Mouse (Mus musculus) activated CD4-positive, CD25-positive, alpha-beta regulatory T cell (primary cell): ENCODE measurements around the gene Alg3. TPM values are rescaled to one million over a fixed set of nuclear protein-coding genes. Genes with fewer than 3 reads are reported as not detected.

Experiments used
- polyA plus RNA-seq, 2 experiments: library from polyadenylated mRNA; unstranded; fragments of 100-300 nt; shearing (Covaris generic); gene quantifications; one replicate each; pipeline ENCODE4 v1.2.1; 2017

Alg3 gene
- polyA plus RNA-seq: 10 to 100 TPM; 36.7 to 37.5 TPM

GRCm38 (mm10) chr16:20611357-20612227 lies at the start of gene Alg3, which contains the start of the genes Eef1akmt4 and Gm49333:
TSS of gene Alg3 (minus strand) at chr16:20611735.
TSS of gene Eef1akmt4 (plus strand) at chr16:20611593.
TSS of gene Gm49333 (plus strand) at chr16:20611610.

GRCm38 (mm10) chr16:20651076-20651946 lies 39.8 kb upstream of the Alg3 start, which contains the start of gene Psmd2:
TSS of gene Psmd2 (plus strand) at chr16:20651652.

GRCm38 (mm10) chr16:20629731-20630634 lies 18.4 kb upstream of the Alg3 start, which contains the start of gene Ece2:
TSS of gene Ece2 (plus strand) at chr16:20629828.

GRCm38 (mm10) chr16:20621191-20621990 lies 9.9 kb upstream of the Alg3 start, which contains the start of gene Camk2n2:
TSS of gene Camk2n2 (minus strand) at chr16:20621287.

GRCm38 (mm10) chr16:20589366-20589938 lies 22.1 kb downstream of the Alg3 start, which contains the start of gene Vwa5b2:
TSS of gene Vwa5b2 (plus strand) at chr16:20589471.

Other genes starting within 250 kb of the Alg3 start
- 10 to 100 TPM; 16.2 to 19.3 TPM for gene Abcc5, start 185.3 kb downstream of the Alg3 start, polyA plus RNA-seq
- gene Eif2b5, start 112.9 kb downstream of the Alg3 start, polyA plus RNA-seq: 10 to 100 TPM; 73.2 to 74.0 TPM
- gene Dvl3, start 94.8 kb downstream of the Alg3 start, polyA plus RNA-seq: 10 to 100 TPM; 20.9 to 22.7 TPM
- 100 to 1,000 TPM; 411 to 418 TPM for gene Ap2m1, start 76.3 kb downstream of the Alg3 start, polyA plus RNA-seq
- gene Abcf3, start 63.2 kb downstream of the Alg3 start, polyA plus RNA-seq: 10 to 100 TPM; 49.6 to 52.3 TPM
- not detected for gene Vwa5b2, start 22.3 kb downstream of the Alg3 start, polyA plus RNA-seq
- gene Eef1akmt4, start 142 bp downstream of the Alg3 start, polyA plus RNA-seq: 10 to 100 TPM; 13.8 to 23.8 TPM
- gene Gm49333, start 125 bp downstream of the Alg3 start, polyA plus RNA-seq: under 1 TPM in 1 of 2 experiments, not detected in 1; 0.13 TPM
- gene Camk2n2, start 9.6 kb upstream of the Alg3 start, polyA plus RNA-seq: under 1 TPM; 0.14 to 0.41 TPM
- gene Ece2, start 18.1 kb upstream of the Alg3 start, polyA plus RNA-seq: under 1 TPM in 1 of 2 experiments, not detected in 1; 0.07 TPM
- gene Psmd2, start 39.9 kb upstream of the Alg3 start, polyA plus RNA-seq: 100 to 1,000 TPM; 225 to 261 TPM
- gene Eif4g1, start 56.6 kb upstream of the Alg3 start, polyA plus RNA-seq: 100 to 1,000 TPM in 1 of 2 experiments, 10 to 100 TPM in 1; 81.8 to 105 TPM
- 1 to 10 TPM in 1 of 2 experiments, under 1 TPM in 1; 0.67 to 2.9 TPM for gene Fam131a, start 81.5 kb upstream of the Alg3 start, polyA plus RNA-seq
- 10 to 100 TPM; 50.0 to 67.7 TPM for gene Polr2h, start 105.9 kb upstream of the Alg3 start, polyA plus RNA-seq
- 1 to 10 TPM; 2.7 to 3.2 TPM for gene Clcn2, start 106.0 kb upstream of the Alg3 start, polyA plus RNA-seq
- gene Chrd, start 121.4 kb upstream of the Alg3 start, polyA plus RNA-seq: not detected
- under 1 TPM; 0.10 to 0.24 TPM for gene Thpo, start 122.8 kb upstream of the Alg3 start, polyA plus RNA-seq